Mouse (Mus musculus): ENCODE data around the gene Cacna2d1. TPM values are rescaled to one million over a fixed set of nuclear protein-coding genes. Genes with fewer than 3 reads are reported as not detected.

Gene Cacna2d1
- polyA plus RNA-seq, 2 experiments: 25.0 to 26.0 TPM

- Histone ChIP-seq H3K4me1 (ENCODE audit: control insufficient read depth, insufficient read depth, low read length) (0 out of 2 replicates have a peak, but pooled peaks cover 4% of the 10 kb centered on the region), H3K36me3 (ENCODE audit: control insufficient read depth, insufficient read depth, low read length) (no peaks in the 10 kb centered on the region), H3K4me3 (replicated peaks; ENCODE audit: low read length) (no peak overlapping the region), H3K9ac (ENCODE audit: low read depth, low read length, severe bottlenecking) (no peak overlapping the region), H3K4me2 (replicated peaks; ENCODE audit: low read depth, low read length, severe bottlenecking) (no peak overlapping the region), H3K27ac (replicated peaks; ENCODE audit: low read depth, low read length) (no peak overlapping the region), H3K27me3 (ENCODE audit: control insufficient read depth, insufficient read depth, low read length) (no peaks in the 10 kb centered on the region), H3K9me3 (ENCODE audit: control insufficient read depth, low read length) (no peaks in the 10 kb centered on the region)
- TF ChIP-seq POLR2A (IDR thresholded peaks at IDR 0.05; ENCODE audit: borderline replicate concordance, extremely low read depth, insufficient read depth, insufficient read length): no peak
- no peak for ATAC-seq (ENCODE audit: low FRiP score, low read depth)
- 97% methylated on average over 1 of the region's 1 CpGs for WGBS
- DNase-seq (ENCODE audit: low spot score): no peak
Measured at GRCm38 (mm10) chr5:16184064-16184463, 249.6 kb downstream of the Cacna2d1 start.

- H3K9ac ChIP-seq (ENCODE audit: low read depth, low read length, severe bottlenecking): no peak overlapping the region
- 0 out of 2 replicates have a peak, but pooled peaks cover 4% of the 10 kb centered on the region for H3K4me1 ChIP-seq (ENCODE audit: control insufficient read depth, insufficient read depth, low read length)
- ATAC-seq (ENCODE audit: low FRiP score, low read depth): no peak
- no peak for DNase-seq (ENCODE audit: low spot score)
- no peaks in the 10 kb centered on the region for H3K27me3 ChIP-seq (ENCODE audit: control insufficient read depth, insufficient read depth, low read length)
- no peak overlapping the region for H3K4me2 ChIP-seq (replicated peaks; ENCODE audit: low read depth, low read length, severe bottlenecking)
- no peaks in the 10 kb centered on the region for H3K36me3 ChIP-seq (ENCODE audit: control insufficient read depth, insufficient read depth, low read length)
- no peaks in the 10 kb centered on the region for H3K9me3 ChIP-seq (ENCODE audit: control insufficient read depth, low read length)
- no peak overlapping the region for H3K27ac ChIP-seq (replicated peaks; ENCODE audit: low read depth, low read length)
- no peak overlapping the region for H3K4me3 ChIP-seq (replicated peaks; ENCODE audit: low read length)
- WGBS: 28% methylated on average over 3 of the region's 3 CpGs
- TF ChIP-seq POLR2A (IDR thresholded peaks at IDR 0.05; ENCODE audit: borderline replicate concordance, extremely low read depth, insufficient read depth, insufficient read length): no peak
Measured at GRCm38 (mm10) chr5:16187931-16188330, 253.4 kb downstream of the Cacna2d1 start.

- Histone ChIP-seq H3K4me3 (replicated peaks; ENCODE audit: low read length) (no peak overlapping the region), H3K36me3 (ENCODE audit: control insufficient read depth, insufficient read depth, low read length) (no peaks in the 10 kb centered on the region), H3K9ac (ENCODE audit: low read depth, low read length, severe bottlenecking) (no peak overlapping the region), H3K27ac (replicated peaks; ENCODE audit: low read depth, low read length) (no peak overlapping the region), H3K4me2 (replicated peaks; ENCODE audit: low read depth, low read length, severe bottlenecking) (no peak overlapping the region), H3K27me3 (ENCODE audit: control insufficient read depth, insufficient read depth, low read length) (no peaks in the 10 kb centered on the region), H3K9me3 (ENCODE audit: control insufficient read depth, low read length) (no peaks in the 10 kb centered on the region), H3K4me1 (ENCODE audit: control insufficient read depth, insufficient read depth, low read length) (no peaks in the 10 kb centered on the region)
- no peak for ATAC-seq (ENCODE audit: low FRiP score, low read depth)
- no peak for TF ChIP-seq POLR2A (IDR thresholded peaks at IDR 0.05; ENCODE audit: borderline replicate concordance, extremely low read depth, insufficient read depth, insufficient read length)
- DNase-seq (ENCODE audit: low spot score): no peak
- 44% methylated on average over 4 of the region's 4 CpGs for whole genome bisulfite sequencing
Measured at GRCm38 (mm10) chr5:16189878-16190277, 255.4 kb downstream of the Cacna2d1 start.

- no peaks in the 10 kb centered on the region for H3K4me1 ChIP-seq (ENCODE audit: control insufficient read depth, insufficient read depth, low read length)
- no peak overlapping the region for H3K27ac ChIP-seq (replicated peaks; ENCODE audit: low read depth, low read length)
- no peak overlapping the region for H3K9ac ChIP-seq (ENCODE audit: low read depth, low read length, severe bottlenecking)
- no peaks in the 10 kb centered on the region for H3K36me3 ChIP-seq (ENCODE audit: control insufficient read depth, insufficient read depth, low read length)
- no peaks in the 10 kb centered on the region for H3K27me3 ChIP-seq (ENCODE audit: control insufficient read depth, insufficient read depth, low read length)
- H3K9me3 ChIP-seq (ENCODE audit: control insufficient read depth, low read length): no peaks in the 10 kb centered on the region
- TF ChIP-seq POLR2A (IDR thresholded peaks at IDR 0.05; ENCODE audit: borderline replicate concordance, extremely low read depth, insufficient read depth, insufficient read length): no peak
- ATAC-seq (ENCODE audit: low FRiP score, low read depth) (no peak), DNase-seq (ENCODE audit: low spot score) (no peak)
- H3K4me3 ChIP-seq (replicated peaks; ENCODE audit: low read length): no peak overlapping the region
- WGBS: 87% methylated on average over 3 of the region's 3 CpGs
- no peak overlapping the region for H3K4me2 ChIP-seq (replicated peaks; ENCODE audit: low read depth, low read length, severe bottlenecking)
Measured at GRCm38 (mm10) chr5:16191165-16191564, 256.7 kb downstream of the Cacna2d1 start.

- H3K36me3 ChIP-seq (ENCODE audit: control insufficient read depth, insufficient read depth, low read length): no peaks in the 10 kb centered on the region
- TF ChIP-seq POLR2A (IDR thresholded peaks at IDR 0.05; ENCODE audit: borderline replicate concordance, extremely low read depth, insufficient read depth, insufficient read length): no peak
- H3K27ac ChIP-seq (replicated peaks; ENCODE audit: low read depth, low read length): no peak overlapping the region
- no peaks in the 10 kb centered on the region for H3K9me3 ChIP-seq (ENCODE audit: control insufficient read depth, low read length)
- no peaks in the 10 kb centered on the region for H3K27me3 ChIP-seq (ENCODE audit: control insufficient read depth, insufficient read depth, low read length)
- no peak for DNase-seq (ENCODE audit: low spot score)
- no peaks in the 10 kb centered on the region for H3K4me1 ChIP-seq (ENCODE audit: control insufficient read depth, insufficient read depth, low read length)
- H3K4me3 ChIP-seq (replicated peaks; ENCODE audit: low read length): no peak overlapping the region
- no peak overlapping the region for H3K9ac ChIP-seq (ENCODE audit: low read depth, low read length, severe bottlenecking)
- no peak for ATAC-seq (ENCODE audit: low FRiP score, low read depth)
- H3K4me2 ChIP-seq (replicated peaks; ENCODE audit: low read depth, low read length, severe bottlenecking): no peak overlapping the region
- 40% methylated on average over 2 of the region's 2 CpGs for WGBS
Measured at GRCm38 (mm10) chr5:16199816-16200215, 265.3 kb downstream of the Cacna2d1 start.

GRCm38 (mm10) chr5:16221960-16222359 is 287.5 kb downstream of the Cacna2d1 start:
- Histone ChIP-seq H3K9ac (ENCODE audit: low read depth, low read length, severe bottlenecking) (no peak overlapping the region), H3K4me1 (ENCODE audit: control insufficient read depth, insufficient read depth, low read length) (no peaks in the 10 kb centered on the region), H3K27ac (replicated peaks; ENCODE audit: low read depth, low read length) (no peak overlapping the region), H3K36me3 (ENCODE audit: control insufficient read depth, insufficient read depth, low read length) (no peaks in the 10 kb centered on the region), H3K4me2 (replicated peaks; ENCODE audit: low read depth, low read length, severe bottlenecking) (no peak overlapping the region), H3K4me3 (replicated peaks; ENCODE audit: low read length) (no peak overlapping the region), H3K27me3 (ENCODE audit: control insufficient read depth, insufficient read depth, low read length) (no peaks in the 10 kb centered on the region), H3K9me3 (ENCODE audit: control insufficient read depth, low read length) (no peaks in the 10 kb centered on the region)
- TF ChIP-seq POLR2A (IDR thresholded peaks at IDR 0.05; ENCODE audit: borderline replicate concordance, extremely low read depth, insufficient read depth, insufficient read length): no peak
- WGBS: 62% methylated on average over 4 of the region's 4 CpGs
- DNase-seq (ENCODE audit: low spot score) (no peak), ATAC-seq (ENCODE audit: low FRiP score, low read depth) (no peak)

All from limb, embryonic 14.5 days (tissue).